Mouse (Mus musculus) CH12.LX (cell line): Measurements from ENCODE around the gene Gpr176.
A peak's percentile ranks its signal among the peaks of the same experiment; 100 is the strongest.

Experiments
- CTCF ChIP-seq, 2 experiments: IDR thresholded peaks in 1 of 2; conservative IDR thresholded peaks in 1 of 2; 2 replicates each; pipeline ENCODE4 v1.5.1; 2011 to 2012; ENCODE audit warnings: low read depth in 2 of 2, low read length in 2 of 2, improper control_type of control experiment in 1 of 2, inconsistent platforms in 1 of 2, mild to moderate bottlenecking in 1 of 2, moderate library complexity in 1 of 2
- EP300 ChIP-seq: IDR thresholded peaks from 2 replicates; pipeline ENCODE4 v1.6.1; 2011; ENCODE audit warnings: low read length, improper control_type of control experiment
- JUND ChIP-seq: conservative IDR thresholded peaks from 2 replicates; pipeline ENCODE4 v1.6.1; 2011; ENCODE audit warnings: low read depth, low read length, improper control_type of control experiment
- MAX ChIP-seq: IDR thresholded peaks from 2 replicates; pipeline ENCODE4 v1.6.1; 2011; ENCODE audit warnings: low read length, improper control_type of control experiment
- NRF1 ChIP-seq: IDR thresholded peaks from 2 replicates; pipeline ENCODE4 v1.6.1; 2014; ENCODE audit warnings: low read depth, mild to moderate bottlenecking, inconsistent platforms, low read length, improper control_type of control experiment, moderate library complexity
- POLR2A ChIP-seq: IDR thresholded peaks from 2 replicates; pipeline ENCODE4 v1.6.1; 2011; ENCODE audit warnings: low read depth, mild to moderate bottlenecking, improper control_type of control experiment, low read length
- RAD21 ChIP-seq: IDR thresholded peaks from 2 replicates; pipeline ENCODE4 v1.6.1; 2011; ENCODE audit warnings: low read depth, mild to moderate bottlenecking, low read length, improper control_type of control experiment, moderate library complexity
- RCOR1 ChIP-seq: conservative IDR thresholded peaks from 2 replicates; pipeline ENCODE4 v1.6.1; 2012; ENCODE audit warnings: low read depth, mild to moderate bottlenecking, inconsistent platforms, low read length, improper control_type of control experiment
- TBP ChIP-seq: conservative IDR thresholded peaks from 2 replicates; pipeline ENCODE4 v1.6.1; 2011; ENCODE audit warnings: low read depth, low read length, improper control_type of control experiment
- TCF12 ChIP-seq: IDR thresholded peaks from 2 replicates; pipeline ENCODE4 v1.6.1; 2014; ENCODE audit warnings: low read depth, mild to moderate bottlenecking, inconsistent platforms, low read length, improper control_type of control experiment
- ZKSCAN1 ChIP-seq: IDR thresholded peaks from 2 replicates; pipeline ENCODE4 v1.6.1; 2012; ENCODE audit warnings: low read depth, inconsistent platforms, low read length, improper control_type of control experiment, borderline replicate concordance

GRCm38 (mm10) chr2:118257094-118257493 is 116.1 kb downstream of the Gpr176 start:
- no peak for TF ChIP-seq RCOR1
- no peak for TF ChIP-seq CTCF (conservative IDR thresholded peaks at IDR 0.05 in 1 of 2, IDR thresholded peaks at IDR 0.05 in 1 of 2; ENCODE audit: low read depth in 2 of 2, low read length in 2 of 2)
- TF ChIP-seq EP300, result no peak
- TF ChIP-seq POLR2A, result no peak
- TF ChIP-seq MAX, result no peak
- TF ChIP-seq NRF1, result no peak
- 0 out of 2 replicates have a peak, but pooled peaks have one; percentile 29 for TF ChIP-seq TBP
- TF ChIP-seq RAD21, result no peak
- no peak for TF ChIP-seq ZKSCAN1
- no peak for TF ChIP-seq JUND
- TF ChIP-seq TCF12, result no peak
